Mouse (Mus musculus) adrenal gland, postnatal 36 days (tissue): ENCODE measurements around the gene Zfp385b. TPM values are rescaled to one million over a fixed set of nuclear protein-coding genes. Genes with fewer than 3 reads are reported as not detected.

Experiments used
- DNase-seq, 2 experiments: peaks; one replicate each; pipeline ENCODE4 v3.0.0; 2021; ENCODE audit warnings: mixed read lengths in 1 of 2
- total RNA-seq, 2 experiments: library from RNA; stranded (reverse); gene quantifications; 2 replicates each; pipeline ENCODE4 v1.2.3; 2021

Gene Zfp385b
- total RNA-seq, 2 experiments from 2014 or later = 0.30 to 1.1 TPM

- DNase-seq = no peak
Measured at GRCm38 (mm10) chr2:77375155-77375554, 444.3 kb downstream of the Zfp385b start.

GRCm38 (mm10) chr2:77369174-77369573, 450.3 kb downstream of the Zfp385b start:
- DNase-seq = peak in 1 of 2 experiments; percentile 7

Other genes starting within 250 kb of the Zfp385b start
- gene Cwc22, start 126.7 kb upstream of the Zfp385b start, total RNA-seq = 10 to 100 TPM; 29.8 to 32.3 TPM